In the genomic region with DNA sequence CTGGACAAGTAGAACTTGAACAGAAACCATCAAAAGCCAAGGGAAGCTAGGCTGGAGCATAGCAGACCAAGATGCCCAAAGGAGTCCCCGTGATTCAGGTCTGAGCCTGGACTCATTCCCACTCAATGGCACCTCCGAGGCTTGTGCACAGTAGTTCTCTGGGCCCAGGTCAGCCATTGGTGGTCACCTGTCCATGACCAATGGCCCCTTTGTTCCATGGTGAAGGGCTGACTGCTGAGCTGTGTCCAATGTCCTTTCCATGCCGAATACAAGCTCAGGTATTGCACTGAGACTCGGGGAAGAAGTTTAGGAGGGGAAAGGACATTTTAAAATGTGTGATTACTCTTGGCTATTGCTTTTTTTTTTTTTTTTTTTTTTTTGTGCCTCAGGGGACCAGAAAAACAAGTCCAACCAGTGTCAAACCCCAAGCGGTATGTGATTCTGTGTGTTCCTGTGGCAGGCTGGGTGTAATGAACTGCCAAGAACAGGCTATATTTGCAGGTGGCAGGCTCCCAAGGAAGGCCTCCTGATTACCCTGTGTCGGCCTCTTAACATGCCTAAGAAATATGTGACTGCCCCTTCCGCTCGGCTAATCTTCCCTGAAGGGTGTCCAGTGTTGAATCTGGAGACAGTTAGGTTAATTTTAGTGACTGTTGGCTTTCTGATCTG, we compare ENCODE assay signal across 8 mouse cellular contexts.
A peak's percentile ranks its signal among the peaks of the same experiment; 100 is the strongest.
DNase-seq lines count a peak whose midpoint lies in the region; ATAC-seq and TF ChIP-seq lines count a peak whose summit lies in the region.

No protein-coding gene starts in this region.

- no peaks in the 10 kb centered on the region for H3K27me3 ChIP-seq in neural tube, embryonic 11.5 days (ENCODE audit: control insufficient read depth, insufficient read depth, low read length)
- H3K27me3 ChIP-seq in neural tube, embryonic 15.5 days (replicated peaks): no peaks in the 10 kb centered on the region
- H3K27me3 ChIP-seq in stomach, postnatal 0 days (ENCODE audit: control insufficient read depth, insufficient read depth, low read length): no peaks in the 10 kb centered on the region
- H3K27me3 ChIP-seq in midbrain, embryonic 13.5 days: peaks cover 3% of the 10 kb centered on the region; the same call in 1 of the 2 replicates
- H3K27me3 ChIP-seq in hindbrain, postnatal 0 days (ENCODE audit: insufficient read depth, low read length): no peaks in the 10 kb centered on the region

- 0 out of 2 replicates have a peak overlapping the region, but pooled peaks have one; percentile 42 for H3K27ac ChIP-seq in neural tube, embryonic 11.5 days (ENCODE audit: low read depth, low read length)
- no peak overlapping the region for H3K27ac ChIP-seq in neural tube, embryonic 15.5 days (replicated peaks)
- peak overlapping the region; percentile 58; the same call in 1 of the 2 replicates for H3K27ac ChIP-seq in stomach, postnatal 0 days (replicated peaks)
- H3K27ac ChIP-seq in midbrain, embryonic 13.5 days: no peak overlapping the region
- no peak overlapping the region for H3K27ac ChIP-seq in hindbrain, postnatal 0 days

- peaks cover 14% of the 10 kb centered on the region for H3K4me1 ChIP-seq in neural tube, embryonic 11.5 days (ENCODE audit: control insufficient read depth, insufficient read depth, low read length)
- peaks cover 18% of the 10 kb centered on the region for H3K4me1 ChIP-seq in neural tube, embryonic 15.5 days
- 0 out of 2 replicates have a peak, but pooled peaks cover 7% of the 10 kb centered on the region for H3K4me1 ChIP-seq in stomach, postnatal 0 days (replicated peaks; ENCODE audit: control insufficient read depth, insufficient read depth)
- peaks cover 21% of the 10 kb centered on the region for H3K4me1 ChIP-seq in midbrain, embryonic 13.5 days (replicated peaks)
- peaks cover 7% of the 10 kb centered on the region; the same call in 1 of the 2 replicates for H3K4me1 ChIP-seq in hindbrain, postnatal 0 days (ENCODE audit: insufficient read depth, low read length)

- no peak for TF ChIP-seq CTCF in stomach, postnatal 0 days (IDR thresholded peaks at IDR 0.05; ENCODE audit: low read depth)
- TF ChIP-seq CTCF in hindbrain, postnatal 0 days (IDR thresholded peaks at IDR 0.05; ENCODE audit: low read depth): no peak

- intact Hi-C loops in gastrocnemius, postnatal 14 days (cut with DNase I; ENCODE audit: low total_unique reads): no loop called here

- H3K9me3 ChIP-seq in neural tube, embryonic 11.5 days (ENCODE audit: control insufficient read depth, low read length): no peaks in the 10 kb centered on the region
- no peaks in the 10 kb centered on the region for H3K9me3 ChIP-seq in neural tube, embryonic 15.5 days (replicated peaks)
- H3K9me3 ChIP-seq in stomach, postnatal 0 days (ENCODE audit: control insufficient read depth, low read length): no peaks in the 10 kb centered on the region
- no peaks in the 10 kb centered on the region for H3K9me3 ChIP-seq in midbrain, embryonic 13.5 days
- no peaks in the 10 kb centered on the region for H3K9me3 ChIP-seq in hindbrain, postnatal 0 days (ENCODE audit: low read length)

- H3K4me2 ChIP-seq in neural tube, embryonic 11.5 days (ENCODE audit: low read depth): no peak overlapping the region
- H3K4me2 ChIP-seq in neural tube, embryonic 15.5 days: no peak overlapping the region
- no peak overlapping the region for H3K4me2 ChIP-seq in stomach, postnatal 0 days (replicated peaks; ENCODE audit: low read depth)
- H3K4me2 ChIP-seq in midbrain, embryonic 13.5 days (replicated peaks): no peak overlapping the region
- H3K4me2 ChIP-seq in hindbrain, postnatal 0 days (ENCODE audit: low read depth, low read length): no peak overlapping the region

- no peaks in the 10 kb centered on the region for H3K36me3 ChIP-seq in neural tube, embryonic 11.5 days (ENCODE audit: control insufficient read depth, insufficient read depth, low read length)
- H3K36me3 ChIP-seq in neural tube, embryonic 15.5 days: no peaks in the 10 kb centered on the region
- H3K36me3 ChIP-seq in stomach, postnatal 0 days (ENCODE audit: control insufficient read depth, insufficient read depth, low read length): no peaks in the 10 kb centered on the region
- H3K36me3 ChIP-seq in midbrain, embryonic 13.5 days: no peaks in the 10 kb centered on the region
- H3K36me3 ChIP-seq in hindbrain, postnatal 0 days (ENCODE audit: insufficient read depth, low read length): no peaks in the 10 kb centered on the region

- WGBS in neural tube, embryonic 11.5 days: 31% methylated on average over 8 of the region's 8 CpGs
- WGBS in neural tube, embryonic 15.5 days: 34% methylated on average over 8 of the region's 8 CpGs
- 43% methylated on average over 8 of the region's 8 CpGs for WGBS in stomach, postnatal 0 days
- 32% methylated on average over 8 of the region's 8 CpGs for WGBS in midbrain, embryonic 13.5 days
- 38% methylated on average over 8 of the region's 8 CpGs for WGBS in hindbrain, postnatal 0 days

- TF ChIP-seq EP300 in stomach, postnatal 0 days (optimal IDR thresholded peaks at IDR 0.05): no peak

- DNase-seq in neural tube, embryonic 11.5 days (ENCODE audit: low spot score): no peak
- DNase-seq in gastrocnemius, postnatal 14 days: peak; percentile 29
- DNase-seq in kidney, adult 9 months: peak; percentile 76
- peak; percentile 73 for DNase-seq in stomach, postnatal 0 days (ENCODE audit: low spot score)
- DNase-seq in spleen, postnatal 4 days (ENCODE audit: low spot score in 2 of 2): no peak
- DNase-seq in hindbrain, postnatal 0 days (ENCODE audit: low spot score): no peak

- no peak overlapping the region for H3K9ac ChIP-seq in neural tube, embryonic 11.5 days (ENCODE audit: low read length)
- H3K9ac ChIP-seq in neural tube, embryonic 15.5 days (replicated peaks): no peak overlapping the region
- no peak overlapping the region for H3K9ac ChIP-seq in stomach, postnatal 0 days (ENCODE audit: low read length)
- no peak overlapping the region for H3K9ac ChIP-seq in midbrain, embryonic 13.5 days (replicated peaks)
- no peak overlapping the region for H3K9ac ChIP-seq in hindbrain, postnatal 0 days (replicated peaks; ENCODE audit: low read length)

- no peak overlapping the region for H3K4me3 ChIP-seq in neural tube, embryonic 11.5 days (ENCODE audit: low read depth, low read length)
- H3K4me3 ChIP-seq in neural tube, embryonic 15.5 days (replicated peaks): no peak overlapping the region
- no peak overlapping the region for H3K4me3 ChIP-seq in stomach, postnatal 0 days (ENCODE audit: low read depth, low read length)
- H3K4me3 ChIP-seq in midbrain, embryonic 13.5 days (replicated peaks): no peak overlapping the region
- H3K4me3 ChIP-seq in hindbrain, postnatal 0 days (ENCODE audit: low read length): no peak overlapping the region

- ATAC-seq in neural tube, embryonic 11.5 days (ENCODE audit: insufficient read depth, low FRiP score, low TSS enrichment): no peak
- ATAC-seq in neural tube, embryonic 15.5 days (ENCODE audit: low FRiP score): no peak
- ATAC-seq in stomach, postnatal 0 days (ENCODE audit: low FRiP score, low TSS enrichment): peak; percentile 85
- no peak for ATAC-seq in midbrain, embryonic 13.5 days
- ATAC-seq in hindbrain, postnatal 0 days: no peak

Comparison
In these comparisons a context has a peak if more than half of its experiments do, and no peak if none do; other contexts are left out.
1. H3K27ac ChIP-seq: peak in neural tube, embryonic 11.5 days (single experiment) and stomach, postnatal 0 days (single experiment); none in neural tube, embryonic 15.5 days (single experiment), midbrain, embryonic 13.5 days (single experiment) and hindbrain, postnatal 0 days (single experiment).
2. DNase-seq: peak in gastrocnemius, postnatal 14 days (single experiment), kidney, adult 9 months (single experiment) and stomach, postnatal 0 days (single experiment); none in neural tube, embryonic 11.5 days (single experiment), spleen, postnatal 4 days (0 of 2) and hindbrain, postnatal 0 days (single experiment).